Mouse (Mus musculus) gastrocnemius, postnatal 36 days (tissue): ENCODE data around the gene Morc2a. TPM values are rescaled to one million over a fixed set of nuclear protein-coding genes. Genes with fewer than 3 reads are reported as not detected.
"Not testable (repeated sequence)": the region's sequence is repeated elsewhere in the genome, so short reads cannot be mapped to it uniquely, and the experiment has no call there.

Source experiments
- DNase-seq, 2 experiments: peaks; one replicate each; pipeline ENCODE4 v3.0.0; 2022
- intact Hi-C: fragments of 180-260 bp; cut with DNase I; formaldehyde crosslinking; loops from one replicate; pipeline ENCODE4 v1.15.1; 2025
- long read RNA-seq, 2 experiments: library from polyadenylated mRNA; stranded (forward); transcript quantifications; one replicate each; pipeline ENCODE4 v2.0.0; 2021
- total RNA-seq, 2 experiments: library from RNA; stranded (reverse); gene quantifications; 2 replicates each; pipeline ENCODE4 v1.2.3; 2021

Gene Morc2a
- 10 to 100 TPM; 16.0 to 16.7 TPM for total RNA-seq
- long read RNA-seq, experiment 1, full-length matches to known transcripts, result 2 of 7 reads
- long read RNA-seq, experiment 1, partial matches to known transcripts, result 1 of 7 reads
- long read RNA-seq, experiment 1, other reads (novel, unspliced or antisense), result 4 of 7 reads
- long read RNA-seq, experiment 2, full-length matches to known transcripts, result 3 of 10 reads
- long read RNA-seq, experiment 2, partial matches to known transcripts, result 3 of 10 reads
- long read RNA-seq, experiment 2, other reads (novel, unspliced or antisense), result 4 of 10 reads

DNA sequence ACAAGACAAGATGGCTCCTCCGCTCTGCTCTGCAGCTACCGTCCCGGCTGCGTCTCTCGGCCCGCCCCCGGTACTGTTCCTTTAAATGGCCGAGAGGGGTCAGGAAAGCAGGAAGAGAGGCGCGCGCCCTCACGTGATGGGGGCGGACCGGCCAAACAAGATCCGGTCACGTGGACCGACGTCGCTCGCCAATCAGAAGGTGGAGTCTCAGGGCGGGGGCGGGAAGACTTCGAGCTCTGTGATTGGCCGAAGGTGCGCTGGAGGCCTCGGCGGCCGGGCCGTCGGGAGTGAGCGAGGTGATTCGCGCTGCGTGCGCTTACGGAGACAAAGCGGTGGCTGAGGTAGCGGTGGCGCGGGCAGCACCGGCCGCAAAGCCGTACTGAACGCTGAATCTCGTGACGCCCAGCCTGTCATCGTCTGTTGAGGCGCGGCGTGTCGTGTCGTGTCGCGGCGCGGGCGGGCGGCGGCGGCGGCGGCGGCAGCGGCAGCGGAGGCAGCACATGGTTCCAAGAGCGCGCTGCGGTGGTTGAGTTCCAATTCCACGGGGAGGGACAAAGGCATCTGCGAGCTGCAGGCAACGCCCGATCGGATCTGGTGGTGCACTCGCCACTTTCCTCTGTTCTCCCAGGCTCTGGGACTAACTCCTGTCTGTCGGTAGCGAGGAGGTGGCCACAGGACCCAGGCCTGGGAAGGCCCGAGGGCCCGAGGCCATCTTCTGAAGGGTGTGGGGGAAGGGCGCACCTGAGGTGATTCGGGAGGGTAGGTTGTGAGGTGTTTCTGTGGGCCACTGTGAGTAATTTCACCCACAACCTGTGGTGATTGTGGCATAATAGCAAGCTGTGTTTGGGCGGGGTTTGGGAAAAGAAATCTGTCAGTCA lies at the start of gene Morc2a:
Gene Morc2a (plus strand): TSS at position 228 of the 878 bp plus-strand sequence.
- intact Hi-C loops, result loop anchor here (5.0 kb wide), 1 partner anchor 112 kb away; no protein-coding TSS in a partner anchor
- peak; percentile 95 for DNase-seq

GRCm38 (mm10) chr11:3601966-3602365 lies 47.0 kb upstream of the Morc2a start:
- DNase-seq, result not testable (repeated sequence)
- intact Hi-C loops, result loop anchor here (10.0 kb wide), 1 partner anchor 127 kb away; no protein-coding TSS in a partner anchor

- peak in 1 of 2 experiments; percentile 12 for DNase-seq
Observed at GRCm38 (mm10) chr11:3602687-3603086, 46.3 kb upstream of the Morc2a start.

DNA sequence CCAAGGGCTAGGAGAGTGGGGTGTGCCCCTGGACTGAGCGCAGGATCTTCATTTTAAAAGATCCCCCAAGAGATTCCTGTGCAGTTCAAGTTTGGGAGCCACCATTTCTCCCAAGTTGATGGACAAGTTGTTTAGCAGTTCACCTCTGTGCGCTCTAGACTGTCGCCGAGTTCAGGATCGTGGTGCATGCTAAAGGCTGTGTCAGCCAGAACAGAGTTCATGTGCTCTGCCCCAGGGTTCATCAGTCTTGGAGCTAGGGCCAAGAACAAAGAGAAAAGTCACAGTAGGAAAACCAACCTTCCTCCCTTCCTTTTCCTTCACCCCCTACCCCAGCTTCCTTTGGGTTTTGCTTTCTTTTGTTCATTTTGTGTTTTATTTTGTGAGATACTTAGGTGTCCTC lies 42.5 kb upstream of the Morc2a start:
- no peak for DNase-seq

More at GRCm38 (mm10) chr11:3602687-3603086, 46.3 kb upstream of the Morc2a start:
- intact Hi-C loops, result loop anchor here (10.0 kb wide), 1 partner anchor 128 kb away; no protein-coding TSS in a partner anchor

GRCm38 (mm10) chr11:3615576-3615975 lies 33.4 kb upstream of the Morc2a start:
- DNase-seq, result no peak
- intact Hi-C loops, result no loop called here

More for the DNA sequence above, 42.5 kb upstream of the Morc2a start:
- intact Hi-C loops, result loop anchor here (10.0 kb wide), 1 partner anchor 132 kb away; no protein-coding TSS in a partner anchor

- intact Hi-C loops, result no loop called here
- no peak for DNase-seq
Observed at GRCm38 (mm10) chr11:3622826-3623225, 26.2 kb upstream of the Morc2a start.

GRCm38 (mm10) chr11:3624391-3625027 lies 24.5 kb upstream of the Morc2a start:
- intact Hi-C loops, result no loop called here
- no peak for DNase-seq

- no peak for DNase-seq
- intact Hi-C loops, result no loop called here
Observed at GRCm38 (mm10) chr11:3628999-3629491, 19.9 kb upstream of the Morc2a start.

DNA sequence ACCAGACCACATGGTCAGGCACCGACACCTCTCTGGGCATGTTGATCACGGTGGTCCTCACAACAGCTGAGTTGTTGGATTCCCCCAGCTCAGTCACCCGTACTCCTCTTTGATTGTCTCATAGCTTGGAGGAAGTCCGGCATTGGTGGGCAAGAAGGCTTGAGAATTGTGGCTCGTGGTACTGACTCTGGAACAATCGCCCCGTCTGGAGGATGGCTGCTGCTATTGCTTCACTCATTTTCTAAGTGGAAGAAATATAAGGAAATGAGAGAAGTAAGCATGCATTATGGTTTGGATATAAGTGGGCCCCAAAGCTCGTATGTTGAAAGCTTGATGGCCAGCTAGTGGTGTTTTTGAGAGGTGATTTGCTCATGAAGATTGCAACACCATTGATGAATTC lies 15.7 kb upstream of the Morc2a start:
- not testable (repeated sequence) for DNase-seq
- intact Hi-C loops, result loop anchor here (5.0 to 10.0 kb wide), 2 partner anchors 96 to 158 kb away; no protein-coding TSS in a partner anchor

GRCm38 (mm10) chr11:3647688-3648087 lies 1.3 kb upstream of the Morc2a start:
- intact Hi-C loops, result loop anchor here (5.0 kb wide), 1 partner anchor 110 kb away; no protein-coding TSS in a partner anchor
- no peak for DNase-seq

- peak; percentile 13 to 47 for DNase-seq
- intact Hi-C loops, result loop anchor here (5.0 kb wide), 1 partner anchor 111 kb away; no protein-coding TSS in a partner anchor
Observed at GRCm38 (mm10) chr11:3648305-3648963, 557 bp upstream of the Morc2a start.

DNA sequence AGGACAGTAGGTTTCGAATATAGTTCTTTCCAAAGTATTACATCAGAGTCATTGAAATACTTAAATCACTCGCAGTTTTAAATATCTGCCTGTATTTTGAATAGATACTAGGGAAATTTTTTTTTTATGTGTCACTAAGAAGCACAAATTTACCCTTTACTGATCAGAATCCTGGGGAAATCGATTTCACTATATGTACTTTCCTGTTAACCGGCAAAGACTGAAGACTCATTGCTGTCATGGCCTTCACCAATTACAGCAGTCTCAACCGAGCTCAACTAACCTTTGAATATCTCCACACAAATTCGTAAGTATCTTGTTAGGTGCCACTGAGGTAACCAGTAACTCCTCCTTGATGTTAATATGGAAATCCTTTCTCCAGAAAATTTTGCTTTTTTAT lies 1.1 kb downstream of the Morc2a start:
- intact Hi-C loops, result no loop called here
- no peak for DNase-seq

GRCm38 (mm10) chr11:3661964-3662363 lies 13.0 kb downstream of the Morc2a start:
- DNase-seq, result no peak
- intact Hi-C loops, result no loop called here

DNA sequence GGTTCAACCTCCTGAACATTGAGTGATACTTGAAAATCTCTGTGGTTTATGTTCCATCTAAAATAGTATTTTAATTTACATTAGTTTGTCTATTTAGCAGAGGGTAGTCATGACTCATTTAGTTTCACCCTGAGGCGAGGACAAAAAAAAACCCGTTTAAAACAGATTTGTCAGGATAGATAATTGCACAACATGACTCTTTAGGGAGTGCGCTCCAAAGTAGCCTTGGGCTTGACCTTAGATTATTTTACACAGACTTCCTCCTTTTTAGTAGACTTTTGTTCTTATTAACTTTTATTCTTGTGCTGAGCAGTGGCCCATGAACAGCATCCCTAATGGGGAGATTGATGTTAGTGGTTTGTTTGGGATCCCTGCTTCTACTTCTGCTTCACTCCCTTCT lies 18.5 kb downstream of the Morc2a start:
- intact Hi-C loops, result no loop called here
- DNase-seq, result no peak

DNA sequence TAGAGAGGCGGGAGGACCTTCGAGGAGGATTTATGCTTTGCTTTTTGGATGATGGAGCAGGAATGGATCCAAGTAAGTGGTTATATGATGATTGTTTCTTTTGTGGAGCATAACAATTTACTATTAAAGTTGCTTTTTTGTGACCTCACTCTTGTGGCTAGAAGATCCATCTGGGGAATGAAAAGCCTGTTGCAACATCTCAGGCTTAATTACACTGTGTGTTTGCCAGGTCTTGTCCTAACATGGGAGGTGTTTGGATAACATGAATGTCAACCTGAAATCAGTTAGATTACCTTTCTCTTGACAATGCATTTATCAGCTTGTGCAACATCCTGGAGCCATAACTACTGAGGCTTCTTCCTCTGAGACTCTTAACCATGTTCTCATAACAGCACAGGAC lies 19.8 kb downstream of the Morc2a start:
- intact Hi-C loops, result no loop called here
- no peak for DNase-seq

DNA sequence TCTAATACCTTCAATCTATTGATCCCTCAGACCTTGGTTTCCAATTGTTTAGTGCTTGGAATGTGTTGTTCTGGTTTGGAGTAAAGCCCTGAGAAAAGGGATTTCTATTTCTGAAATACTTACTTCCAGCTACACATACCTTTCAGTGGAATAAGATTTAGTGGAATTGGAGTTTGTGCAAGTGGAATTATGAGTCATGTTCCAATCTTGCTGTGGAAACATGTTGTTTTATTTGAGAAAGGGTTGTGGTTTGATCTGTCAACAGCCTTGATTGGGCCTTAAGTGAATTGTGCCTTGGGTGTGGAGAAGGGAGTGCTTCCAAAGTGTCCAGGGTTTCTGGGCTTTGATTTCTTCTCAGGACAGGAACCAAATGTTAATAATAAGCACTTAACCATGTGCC lies 20.9 kb downstream of the Morc2a start:
- no peak for DNase-seq
- intact Hi-C loops, result no loop called here

DNA sequence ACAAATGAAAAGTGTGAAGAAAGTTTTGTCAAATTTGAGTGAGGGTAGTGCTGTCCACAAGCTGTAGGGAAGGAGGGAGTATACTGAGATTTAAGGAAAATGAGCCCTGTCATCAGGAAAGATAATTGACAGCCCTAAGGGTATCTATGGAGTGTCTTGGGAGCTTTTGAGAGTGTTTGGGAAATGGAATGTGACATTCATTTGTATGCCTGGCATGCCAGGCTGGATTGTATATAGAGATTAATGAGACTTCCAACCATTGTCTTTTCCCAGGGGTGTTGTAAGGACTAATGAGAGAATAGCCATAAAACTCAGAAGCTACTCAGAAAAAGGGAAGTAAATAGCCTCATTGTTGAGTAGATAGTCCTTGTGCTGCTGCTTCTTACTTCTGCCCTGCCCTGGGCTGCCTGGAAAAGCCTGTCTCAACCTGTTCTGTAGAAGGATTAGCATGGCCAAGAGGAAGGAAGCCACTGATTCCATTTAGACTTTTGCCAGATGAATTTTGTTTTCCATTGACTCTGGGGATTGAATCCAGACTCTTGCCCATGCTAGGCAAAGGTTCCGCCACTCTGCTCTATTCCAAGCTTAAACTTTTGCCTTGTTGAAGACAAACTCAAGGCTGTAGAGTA lies 22.1 kb downstream of the Morc2a start:
- no peak for DNase-seq
- intact Hi-C loops, result no loop called here

- intact Hi-C loops, result no loop called here
- no peak for DNase-seq
Observed at GRCm38 (mm10) chr11:3674545-3674944, 25.6 kb downstream of the Morc2a start.

- intact Hi-C loops, result no loop called here
- no peak for DNase-seq
Observed at GRCm38 (mm10) chr11:3676423-3676822, 27.4 kb downstream of the Morc2a start.
